Mouse (Mus musculus) C2C12 (cell line): ENCODE measurements at regions not wholly inside any gene's neighbourhood (a gene's known extent, or its start where the extent isn't known, plus 50 kb on each side); places are given as distances from the start of the nearest gene placed in this dataset.

Experiments
- H3K27me3 ChIP-seq: one replicate; pipeline ENCODE4 v1.6.1; 2011; ENCODE audit not compliant: control insufficient read depth, insufficient read depth, insufficient read length
- H3K36me3 ChIP-seq: one replicate; pipeline ENCODE4 v1.6.1; 2011; ENCODE audit not compliant: control insufficient read depth, insufficient read depth
- H3K4me3 ChIP-seq: one replicate; pipeline ENCODE4 v1.5.1; 2011; ENCODE audit warnings: mild to moderate bottlenecking, control low read depth; ENCODE audit not compliant: poor library complexity, insufficient read depth, severe bottlenecking
- H3K79me2 ChIP-seq: one replicate; pipeline ENCODE4 v1.6.1; 2011; ENCODE audit not compliant: control insufficient read depth, insufficient read depth
- H3K79me3 ChIP-seq: one replicate; pipeline ENCODE4 v1.6.1; 2011; ENCODE audit warnings: low read depth, control low read depth
- H3ac ChIP-seq: one replicate; pipeline ENCODE3; 2011; ENCODE audit warnings: low read depth; ENCODE audit not compliant: control insufficient read depth, insufficient read length
- CEBPB ChIP-seq: IDR thresholded peaks from one replicate; pipeline ENCODE4 v1.6.1; 2011; ENCODE audit warnings: low read depth, mild to moderate bottlenecking, control low read depth, moderate library complexity
- CTCF ChIP-seq: IDR thresholded peaks from one replicate; pipeline ENCODE4 v1.5.1; 2011; ENCODE audit not compliant: control insufficient read depth, insufficient read depth, insufficient read length
- FOSL1 ChIP-seq: IDR thresholded peaks from one replicate; pipeline ENCODE4 v1.8.0; 2011; ENCODE audit warnings: mild to moderate bottlenecking, low read length; ENCODE audit not compliant: poor library complexity, insufficient read depth, severe bottlenecking
- MAX ChIP-seq: IDR thresholded peaks from one replicate; pipeline ENCODE4 v1.6.1; 2011; ENCODE audit warnings: mild to moderate bottlenecking, control low read depth
- MYOD1 ChIP-seq: IDR thresholded peaks from one replicate; pipeline ENCODE4 v1.6.1; 2011; ENCODE audit warnings: low read depth; ENCODE audit not compliant: control insufficient read depth, insufficient read length
- MYOG ChIP-seq: IDR thresholded peaks from one replicate; pipeline ENCODE4 v1.6.1; 2011; ENCODE audit not compliant: control insufficient read depth, insufficient read length; ENCODE audit errors: extremely low read depth
- USF1 ChIP-seq: IDR thresholded peaks from one replicate; pipeline ENCODE4 v1.6.1; 2011; ENCODE audit warnings: low read depth, mild to moderate bottlenecking, control low read depth, moderate library complexity

GRCm38 (mm10) chr4:135632443-135632842, 53.6 kb upstream of the Ifnlr1 start:
- no peaks in the 10 kb centered on the region for H3K36me3 ChIP-seq
- TF ChIP-seq CTCF = no peak
- no peak for TF ChIP-seq FOSL1
- no peak for TF ChIP-seq CEBPB
- TF ChIP-seq MAX = no peak
- no peak for TF ChIP-seq MYOD1
- TF ChIP-seq USF1 = no peak
- no peak for TF ChIP-seq MYOG
- H3K79me2 ChIP-seq = no peaks in the 10 kb centered on the region
- H3K4me3 ChIP-seq = no peak overlapping the region
- no peaks in the 10 kb centered on the region for H3K79me3 ChIP-seq
- H3K27me3 ChIP-seq = no peaks in the 10 kb centered on the region
- no peak overlapping the region for H3ac ChIP-seq

GRCm38 (mm10) chr4:135629793-135630569, 56.1 kb upstream of the Ifnlr1 start:
- H3ac ChIP-seq = no peak overlapping the region

GRCm38 (mm10) chr4:135626461-135626860, 53.0 kb upstream of the Grhl3 start:
- Histone ChIP-seq H3K36me3 (no peaks in the 10 kb centered on the region), H3K79me3 (no peaks in the 10 kb centered on the region), H3K79me2 (no peaks in the 10 kb centered on the region), H3ac (no peak overlapping the region), H3K4me3 (no peak overlapping the region), H3K27me3 (no peaks in the 10 kb centered on the region)
- TF ChIP-seq USF1 = no peak
- TF ChIP-seq FOSL1 = no peak
- TF ChIP-seq MAX = no peak
- TF ChIP-seq MYOG = no peak
- no peak for TF ChIP-seq CEBPB
- TF ChIP-seq MYOD1 = no peak
- TF ChIP-seq CTCF = no peak

More at GRCm38 (mm10) chr4:135629793-135630569, 56.1 kb upstream of the Ifnlr1 start:
- Histone ChIP-seq H3K4me3 (no peak overlapping the region), H3K79me3 (no peaks in the 10 kb centered on the region), H3K79me2 (no peaks in the 10 kb centered on the region), H3K36me3 (no peaks in the 10 kb centered on the region), H3K27me3 (no peaks in the 10 kb centered on the region)
- TF ChIP-seq MYOD1 = peak; percentile 64
- no peak for TF ChIP-seq FOSL1
- TF ChIP-seq CEBPB = no peak
- peak; percentile 79 for TF ChIP-seq MAX
- peak; percentile 15 for TF ChIP-seq CTCF
- no peak for TF ChIP-seq USF1

- H3K79me2 ChIP-seq = no peaks in the 10 kb centered on the region
- H3K4me3 ChIP-seq = no peak overlapping the region
- H3ac ChIP-seq = no peak overlapping the region
- H3K79me3 ChIP-seq = no peaks in the 10 kb centered on the region
- H3K27me3 ChIP-seq = no peaks in the 10 kb centered on the region
- no peak for TF ChIP-seq MYOG
- TF ChIP-seq CTCF = no peak
- no peak for TF ChIP-seq MAX
- TF ChIP-seq MYOD1 = no peak
- no peak for TF ChIP-seq USF1
- no peak for TF ChIP-seq CEBPB
- TF ChIP-seq FOSL1 = no peak
- H3K36me3 ChIP-seq = no peaks in the 10 kb centered on the region
Measured at GRCm38 (mm10) chr4:135623121-135623707, 49.8 kb upstream of the Grhl3 start.
